10 mouse cellular contexts compared by ENCODE assay signal in genomic region chr6:71525556-71525955, GRCm38 (mm10). TPM values are rescaled to one million over a fixed set of nuclear protein-coding genes. Genes with fewer than 3 reads are reported as not detected.
DNase-seq lines count a peak whose midpoint lies in the region; ATAC-seq and TF ChIP-seq lines count a peak whose summit lies in the region.
"Had no signal": no experiment of that assay in that cellular context is flagged by ENCODE, and none has a peak within 500 bp of the region (broad histone marks: within the 10 kb centered on the region; RNA-seq: fewer than 3 reads in every experiment).

No protein-coding gene starts in this region.

- peak; percentile 90 for ATAC-seq in frontal cortex, adult (ENCODE audit: low TSS enrichment)
- ATAC-seq: lung, postnatal 0 days had no signal

- TF ChIP-seq CTCF in brain, embryonic 14.5 days (IDR thresholded peaks at IDR 0.05; ENCODE audit: borderline replicate concordance, extremely low read depth, insufficient read depth, insufficient read length) = no peak

- no peak for TF ChIP-seq POLR2A in brain, embryonic 14.5 days (IDR thresholded peaks at IDR 0.05; ENCODE audit: borderline replicate concordance, extremely low read depth, insufficient read depth, insufficient read length, poor library complexity, severe bottlenecking)

- no peak for DNase-seq in frontal cortex, postnatal 25 days (ENCODE audit: low spot score in 2 of 2)
- peak; percentile 79 for DNase-seq in brain, embryonic 14.5 days (ENCODE audit: low read depth)
- DNase-seq in cerebellum, adult 9-11 months = peak; percentile 97
- peak; percentile 65 to 68 for DNase-seq in layer of hippocampus, adult 8-10 months (ENCODE audit: low spot score in 2 of 2)
- DNase-seq in gastrocnemius, postnatal 25 days = no peak
- DNase-seq in embryo, embryonic 9.5 days (ENCODE audit: extremely low spot score) = no peak
- no peak for DNase-seq in kidney, postnatal 10 days
- DNase-seq: thymus, postnatal 36 days had no signal

RNA-seq across cellular contexts. Expression of gene Chmp3, which starts 18.0 kb away (rescaled TPM):
- 51.0 and 51.6 TPM in 2 replicates for polyA plus RNA-seq in brain, embryonic 14.5 days (2012; rRNA removed)
- total RNA-seq in layer of hippocampus, adult 8-10 months (2022) = 100 to 1,000 TPM; 102 to 115 (median 107) TPM
- 10 to 100 TPM; 36.2 to 38.6 TPM for total RNA-seq in gastrocnemius, postnatal 25 days (2021)

RNA-seq across cellular contexts. Expression of gene Rnf103, which starts 31.9 kb away (rescaled TPM):
- polyA plus RNA-seq in brain, embryonic 14.5 days (2012; rRNA removed) = 23.5 and 25.1 TPM in 2 replicates
- total RNA-seq in layer of hippocampus, adult 8-10 months (2022) = 10 to 100 TPM; 41.7 to 45.4 (median 45.3) TPM
- 10 to 100 TPM; 17.5 to 20.3 TPM for total RNA-seq in gastrocnemius, postnatal 25 days (2021)

Comparison
In these comparisons a context has a peak if more than half of its experiments do, and no peak if none do; other contexts are left out.
1. DNase-seq: peak in brain, embryonic 14.5 days (single experiment), cerebellum, adult 9-11 months (single experiment) and layer of hippocampus, adult 8-10 months (2 of 2); none in frontal cortex, postnatal 25 days (0 of 2), gastrocnemius, postnatal 25 days (single experiment), embryo, embryonic 9.5 days (single experiment) and kidney, postnatal 10 days (single experiment).